Mouse (Mus musculus) MEL (cell line): Measurements from ENCODE around the gene Olfr507.

Experiments
- ELF1 ChIP-seq: IDR thresholded peaks from 2 replicates; pipeline ENCODE4 v1.6.1; 2014; ENCODE audit warnings: low read depth, mild to moderate bottlenecking, inconsistent platforms, low read length, improper control_type of control experiment, moderate library complexity
- MAFK ChIP-seq: IDR thresholded peaks from 2 replicates; pipeline ENCODE4 v1.6.1; 2011; ENCODE audit warnings: low read depth, mild to moderate bottlenecking, low read length, improper control_type of control experiment, borderline replicate concordance
- MEF2A ChIP-seq: IDR thresholded peaks from 2 replicates; pipeline ENCODE4 v1.6.1; 2014; ENCODE audit warnings: low read depth, mild to moderate bottlenecking, inconsistent platforms, low read length, improper control_type of control experiment; ENCODE audit not compliant: poor library complexity, insufficient replicate concordance, severe bottlenecking; ENCODE audit errors: extremely low read depth
- RCOR1 ChIP-seq: IDR thresholded peaks from 2 replicates; pipeline ENCODE4 v1.6.1; 2012; ENCODE audit warnings: low read depth, mild to moderate bottlenecking, inconsistent platforms, low read length, improper control_type of control experiment

DNA sequence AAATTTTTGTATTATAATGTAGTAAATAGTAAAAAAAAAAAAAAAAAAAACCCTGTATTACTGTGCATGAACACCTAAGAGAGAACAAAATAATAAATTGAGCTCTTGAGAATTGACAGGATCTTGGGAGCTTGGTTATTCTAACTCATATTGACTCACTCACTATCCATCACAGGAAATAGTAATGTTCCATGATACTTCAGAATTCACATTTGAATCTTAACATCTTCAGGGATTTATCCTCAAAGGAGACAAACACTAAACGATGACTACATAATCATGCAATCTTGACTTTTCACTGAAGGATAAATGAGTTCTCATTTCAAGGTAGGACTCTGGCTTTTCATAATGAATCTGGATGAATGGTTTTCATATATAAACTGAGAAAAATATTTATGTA lies 44.5 kb downstream of the Olfr507 start, which contains the start of gene Olfr510:
- no peak for TF ChIP-seq MEF2A
- no peak for TF ChIP-seq MAFK
- no peak for TF ChIP-seq ELF1
- TF ChIP-seq RCOR1, result no peak
